ENCODE assay signal across 37 mouse cellular contexts in the genomic region with DNA sequence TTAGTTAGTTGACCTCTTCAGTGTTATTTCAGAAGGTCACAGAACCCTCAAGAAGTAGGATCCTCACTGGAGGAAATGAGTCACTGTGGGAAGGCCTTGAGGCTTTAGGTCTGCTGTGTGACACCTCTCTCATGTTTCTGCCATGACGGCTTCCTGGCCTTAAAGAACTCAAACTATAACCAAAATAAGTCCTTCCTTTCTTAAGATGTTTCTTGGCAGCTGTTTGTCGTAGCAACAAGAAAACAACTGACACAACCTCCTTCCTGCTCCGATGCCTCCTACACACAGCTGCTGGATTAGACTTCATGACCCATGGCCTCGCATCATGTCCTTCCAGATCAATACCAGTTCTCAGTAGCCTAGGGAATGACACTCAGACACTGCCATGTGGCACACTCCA. TPM values are rescaled to one million over a fixed set of nuclear protein-coding genes. Genes with fewer than 3 reads are reported as not detected.
DNase-seq lines count a peak whose midpoint lies in the region; ATAC-seq and TF ChIP-seq lines count a peak whose summit lies in the region.
"Had no signal": no experiment of that assay in that cellular context is flagged by ENCODE, and none has a peak within 500 bp of the region (broad histone marks: within the 10 kb centered on the region; RNA-seq: fewer than 3 reads in every experiment).

No protein-coding gene starts in this region.

- no peaks in the 10 kb centered on the region for H3K27me3 ChIP-seq in heart, postnatal 0 days (ENCODE audit: control insufficient read depth, insufficient read depth, low read length)
- H3K27me3 ChIP-seq in heart, embryonic 11.5 days (ENCODE audit: control insufficient read depth, insufficient read depth, low read length): no peaks in the 10 kb centered on the region
- H3K27me3 ChIP-seq in forebrain, postnatal 0 days (ENCODE audit: insufficient read depth, low read length): no peaks in the 10 kb centered on the region
- H3K27me3 ChIP-seq: CH12.LX; forebrain, embryonic 15.5 days; heart, embryonic 15.5 days; hindbrain, embryonic 12.5 days; neural tube, embryonic 13.5 days had no signal

- TF ChIP-seq CTCF in heart, postnatal 0 days (IDR thresholded peaks at IDR 0.05; ENCODE audit: low read depth): no peak
- no peak for TF ChIP-seq CTCF in forebrain, postnatal 0 days (IDR thresholded peaks at IDR 0.05; ENCODE audit: low read depth)

- H3K4me2 ChIP-seq in heart, postnatal 0 days (ENCODE audit: low read depth, low read length): no peak overlapping the region
- no peak overlapping the region for H3K4me2 ChIP-seq in heart, embryonic 11.5 days
- H3K4me2 ChIP-seq in forebrain, postnatal 0 days (ENCODE audit: low read depth): no peak overlapping the region
- H3K4me2 ChIP-seq: embryonic facial prominence, embryonic 13.5 days; forebrain, embryonic 15.5 days; heart, embryonic 15.5 days; hindbrain, embryonic 12.5 days; liver, embryonic 12.5 days; midbrain, embryonic 11.5 days; neural tube, embryonic 13.5 days had no signal

- H3K9ac ChIP-seq in heart, postnatal 0 days (replicated peaks; ENCODE audit: low read depth, low read length): no peak overlapping the region
- H3K9ac ChIP-seq in heart, embryonic 11.5 days (ENCODE audit: low read depth, low read length): no peak overlapping the region
- H3K9ac ChIP-seq in forebrain, postnatal 0 days: no peak overlapping the region
- H3K9ac ChIP-seq: embryonic facial prominence, embryonic 13.5 days; forebrain, embryonic 15.5 days; heart, embryonic 15.5 days; hindbrain, embryonic 12.5 days; liver, embryonic 12.5 days; neural tube, embryonic 13.5 days had no signal

- H3K9me3 ChIP-seq in heart, postnatal 0 days (replicated peaks; ENCODE audit: control insufficient read depth, low read length): 0 out of 2 replicates have a peak, but pooled peaks cover 7% of the 10 kb centered on the region
- H3K9me3 ChIP-seq in heart, embryonic 11.5 days (replicated peaks; ENCODE audit: control insufficient read depth, low read length): 0 out of 2 replicates have a peak, but pooled peaks cover 4% of the 10 kb centered on the region
- H3K9me3 ChIP-seq in forebrain, postnatal 0 days (ENCODE audit: low read length): no peaks in the 10 kb centered on the region
- H3K9me3 ChIP-seq: embryonic facial prominence, embryonic 13.5 days; forebrain, embryonic 15.5 days; heart, embryonic 15.5 days; hindbrain, embryonic 12.5 days; liver, embryonic 12.5 days; neural tube, embryonic 13.5 days had no signal

- 63% methylated on average over 4 of the region's 4 CpGs for WGBS in heart, postnatal 0 days
- whole genome bisulfite sequencing in heart, embryonic 11.5 days (ENCODE audit: insufficient replicate concordance): 74% methylated on average over 4 of the region's 4 CpGs
- 93% methylated on average over 4 of the region's 4 CpGs for WGBS in forebrain, postnatal 0 days

- DNase-seq in heart, postnatal 0 days (ENCODE audit: low spot score): no peak
- peak; percentile 42 for DNase-seq in 3134 (ENCODE audit: extremely low read depth, insufficient read length, low spot score)
- peak; percentile 29 for DNase-seq in NIH3T3 (ENCODE audit: low read depth)
- peak; percentile 29 for DNase-seq in induced T-regulatory cell, adult 2 months (ENCODE audit: low read depth)
- no peak for DNase-seq in adrenal gland, postnatal 14 days
- DNase-seq in forebrain, postnatal 0 days: no peak
- DNase-seq in neural tube, embryonic 10.5 days (ENCODE audit: extremely low spot score, low spot score): no peak
- DNase-seq: cerebellum, adult 8-10 months; cerebellum, postnatal 36 days; gastrocnemius, postnatal 10 days; heart, postnatal 36 days; kidney, adult 9 months; kidney, postnatal 25 days; lung, adult 18-20 months; lung, postnatal 14 days; thymus, adult 2 months; thymus, postnatal 36 days had no signal

- no peaks in the 10 kb centered on the region for H3K36me3 ChIP-seq in heart, postnatal 0 days (replicated peaks; ENCODE audit: control insufficient read depth, insufficient read depth, low read length)
- no peaks in the 10 kb centered on the region for H3K36me3 ChIP-seq in heart, embryonic 11.5 days (ENCODE audit: control insufficient read depth, insufficient read depth, low read length)
- no peaks in the 10 kb centered on the region for H3K36me3 ChIP-seq in forebrain, postnatal 0 days (ENCODE audit: insufficient read depth)
- H3K36me3 ChIP-seq: embryonic facial prominence, embryonic 13.5 days; forebrain, embryonic 10.5 days; forebrain, embryonic 15.5 days; heart, embryonic 15.5 days; hindbrain, embryonic 12.5 days; liver, embryonic 12.5 days; neural tube, embryonic 13.5 days had no signal

- H3K27ac ChIP-seq in heart, postnatal 0 days (ENCODE audit: low read depth): no peak overlapping the region
- no peak overlapping the region for H3K27ac ChIP-seq in heart, embryonic 11.5 days (ENCODE audit: low read depth, low read length)
- no peak overlapping the region for H3K27ac ChIP-seq in forebrain, postnatal 0 days (ENCODE audit: low read depth, low read length)
- H3K27ac ChIP-seq: embryonic facial prominence, embryonic 13.5 days; forebrain, embryonic 10.5 days; forebrain, embryonic 15.5 days; heart, embryonic 15.5 days; hindbrain, embryonic 12.5 days; liver, embryonic 12.5 days; neural tube, embryonic 13.5 days had no signal

- ATAC-seq in heart, postnatal 0 days (ENCODE audit: insufficient read depth, low read depth): 0 out of 2 replicates have a peak, but pooled peaks have one; percentile 30
- ATAC-seq in heart, embryonic 11.5 days (replicated peaks; ENCODE audit: insufficient number of reproducible peaks, low FRiP score, low TSS enrichment): no peak
- ATAC-seq in forebrain, postnatal 0 days: no peak
- ATAC-seq: forebrain, embryonic 15.5 days; intestine, postnatal 0 days; midbrain, embryonic 16.5 days had no signal

- peaks cover 6% of the 10 kb centered on the region; the same call in 1 of the 2 replicates for H3K4me1 ChIP-seq in heart, postnatal 0 days (ENCODE audit: control insufficient read depth, insufficient read depth)
- peaks cover 8% of the 10 kb centered on the region for H3K4me1 ChIP-seq in heart, embryonic 11.5 days (ENCODE audit: control insufficient read depth, insufficient read depth, low read length)
- 0 out of 2 replicates have a peak, but pooled peaks cover 13% of the 10 kb centered on the region for H3K4me1 ChIP-seq in forebrain, postnatal 0 days (ENCODE audit: insufficient read depth)

- no peak overlapping the region for H3K4me3 ChIP-seq in heart, postnatal 0 days (ENCODE audit: low read depth, low read length)
- no peak overlapping the region for H3K4me3 ChIP-seq in heart, embryonic 11.5 days (ENCODE audit: low read depth, low read length)
- H3K4me3 ChIP-seq in forebrain, postnatal 0 days (ENCODE audit: low read depth, low read length): no peak overlapping the region
- H3K4me3 ChIP-seq: embryonic facial prominence, embryonic 13.5 days; forebrain, embryonic 10.5 days; forebrain, embryonic 15.5 days; heart, embryonic 15.5 days; hindbrain, embryonic 12.5 days; liver, embryonic 12.5 days; neural tube, embryonic 13.5 days had no signal

- TF ChIP-seq EP300 in heart, postnatal 0 days (IDR thresholded peaks at IDR 0.05; ENCODE audit: low read depth): no peak

RNA-seq across cellular contexts. Expression of a gene that starts 58.1 kb away (rescaled TPM):
- not detected in 2 replicates for total RNA-seq in heart, postnatal 0 days (2014; rRNA removed; ENCODE audit: low replicate concordance)
- not detected in 2 replicates for polyA plus RNA-seq in heart, postnatal 0 days (2015; fragmentation: Nextera tagmentation; extraction: Ambion mirVana)
- polyA plus RNA-seq in heart, embryonic 11.5 days (2014; fragmentation: Nextera tagmentation; extraction: Ambion mirVana): not detected in 2 replicates
- not detected in 2 replicates for total RNA-seq in adrenal gland, postnatal 14 days (2021)
- total RNA-seq in forebrain, postnatal 0 days (2014; rRNA removed): not detected in 2 replicates
- not detected in 2 replicates for polyA plus RNA-seq in forebrain, postnatal 0 days (2015; fragmentation: Nextera tagmentation; extraction: Ambion mirVana)
- total RNA-seq: adrenal gland, postnatal 4 days; CH12.LX; gastrocnemius, postnatal 10 days; heart, postnatal 36 days; layer of hippocampus, adult 18-20 months; layer of hippocampus, postnatal 10 days; left cerebral cortex, adult 18-20 months; left cerebral cortex, postnatal 14 days; megakaryocyte, adult 5-6 weeks had no signal
- polyA plus RNA-seq: embryonic facial prominence, embryonic 13.5 days; forebrain, embryonic 10.5 days; forebrain, embryonic 15.5 days; gonadal fat pad, adult 2 months; heart, embryonic 15.5 days; hindbrain, embryonic 12.5 days; intestine, postnatal 0 days; limb, embryonic 11.5 days; liver, embryonic 12.5 days; midbrain, embryonic 11.5 days; midbrain, embryonic 16.5 days; neural tube, embryonic 13.5 days; thymus, adult 2 months had no signal

Comparison
In these comparisons a context has a peak if more than half of its experiments do, and no peak if none do; other contexts are left out.
1. DNase-seq: peak in 3134 (single experiment), NIH3T3 (single experiment) and induced T-regulatory cell, adult 2 months (single experiment); none in heart, postnatal 0 days (single experiment), adrenal gland, postnatal 14 days (single experiment), forebrain, postnatal 0 days (single experiment) and neural tube, embryonic 10.5 days (single experiment).